Mouse (Mus musculus): Measurements from ENCODE around the gene Gm21987. TPM values are rescaled to one million over a fixed set of nuclear protein-coding genes. Genes with fewer than 3 reads are reported as not detected.
A peak's percentile ranks its signal among the peaks of the same experiment; 100 is the strongest.
"Not testable (repeated sequence)": the region's sequence is repeated elsewhere in the genome, so short reads cannot be mapped to it uniquely, and the experiment has no call there.

The Gm21987 gene
- polyA plus RNA-seq, 1 experiment from 2014 or later, result 5.1 TPM

DNA sequence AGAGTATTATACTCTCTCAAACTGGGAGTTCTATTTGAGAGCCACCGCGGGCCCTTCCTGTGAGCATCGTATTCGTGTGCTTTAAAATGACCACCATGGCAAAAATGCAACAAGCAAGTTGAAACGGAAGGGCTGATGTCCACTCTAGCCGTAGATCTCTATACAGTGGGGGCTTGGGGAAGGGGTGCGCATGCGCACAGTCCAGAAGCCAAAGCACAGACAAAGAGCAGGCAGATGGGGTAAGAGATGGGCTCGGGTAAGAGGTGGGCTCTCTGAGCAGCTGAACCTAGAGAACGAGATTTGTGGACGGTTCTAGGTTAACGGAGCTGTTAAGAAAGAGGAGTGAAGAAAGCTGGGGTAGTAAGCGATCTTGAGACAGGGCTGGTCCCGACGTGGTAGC, 22.5 kb upstream of the Gm21987 start:
- no peak overlapping the region for H3K27ac ChIP-seq (replicated peaks)
- no peak overlapping the region for H3K4me3 ChIP-seq
- 88% methylated on average over 15 of the region's 15 CpGs for WGBS
- no peaks in the 10 kb centered on the region for H3K36me3 ChIP-seq
- no peak overlapping the region for H3K9ac ChIP-seq
- no peak for ATAC-seq (ENCODE audit: extremely low read depth, insufficient number of reproducible peaks, low FRiP score, low TSS enrichment)
- H3K4me2 ChIP-seq, result no peak overlapping the region
- no peaks in the 10 kb centered on the region for H3K4me1 ChIP-seq
- peaks cover 1% of the 10 kb centered on the region; the same call in 1 of the 2 replicates for H3K9me3 ChIP-seq
- no peaks in the 10 kb centered on the region for H3K27me3 ChIP-seq (replicated peaks)

DNA sequence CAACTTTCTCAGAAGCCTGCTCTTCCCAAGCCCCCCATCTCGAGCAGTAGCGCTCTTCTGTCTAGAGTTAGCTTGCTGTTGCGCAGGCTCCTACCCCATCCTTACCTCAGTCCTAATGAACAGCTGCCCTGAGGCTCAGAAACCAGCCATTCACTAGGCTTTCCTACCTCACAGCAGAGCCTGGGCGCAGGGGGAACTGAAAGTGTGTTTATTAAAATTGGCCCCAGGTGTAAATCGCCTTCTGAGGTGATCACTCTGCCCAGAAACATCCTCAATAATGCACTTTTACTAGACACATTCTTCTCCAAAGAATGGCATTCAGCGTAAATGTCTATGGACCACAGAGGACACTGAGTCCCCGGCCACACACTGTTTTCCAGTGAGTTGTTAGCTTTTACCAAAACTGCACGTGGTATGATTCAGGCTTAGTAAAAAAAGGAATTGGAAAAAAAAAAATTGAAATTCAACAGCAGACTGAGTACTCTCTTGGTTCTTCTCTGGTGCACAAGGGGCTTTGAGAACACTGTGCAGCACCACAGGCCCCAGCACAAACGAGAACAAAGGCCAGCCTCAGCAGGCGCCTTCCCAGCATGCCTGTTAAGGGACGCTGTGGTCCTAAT, 20.0 kb upstream of the Gm21987 start:
- no peak overlapping the region for H3K4me3 ChIP-seq
- no peak overlapping the region for H3K27ac ChIP-seq (replicated peaks)
- 81% methylated on average over 11 of the region's 11 CpGs for WGBS
- H3K4me1 ChIP-seq, result no peaks in the 10 kb centered on the region
- no peak for ATAC-seq (ENCODE audit: extremely low read depth, insufficient number of reproducible peaks, low FRiP score, low TSS enrichment)
- no peak overlapping the region for H3K4me2 ChIP-seq
- peaks cover 2% of the 10 kb centered on the region; the same call in 1 of the 2 replicates for H3K9me3 ChIP-seq
- H3K36me3 ChIP-seq, result no peaks in the 10 kb centered on the region
- no peaks in the 10 kb centered on the region for H3K27me3 ChIP-seq (replicated peaks)
- H3K9ac ChIP-seq, result no peak overlapping the region

DNA sequence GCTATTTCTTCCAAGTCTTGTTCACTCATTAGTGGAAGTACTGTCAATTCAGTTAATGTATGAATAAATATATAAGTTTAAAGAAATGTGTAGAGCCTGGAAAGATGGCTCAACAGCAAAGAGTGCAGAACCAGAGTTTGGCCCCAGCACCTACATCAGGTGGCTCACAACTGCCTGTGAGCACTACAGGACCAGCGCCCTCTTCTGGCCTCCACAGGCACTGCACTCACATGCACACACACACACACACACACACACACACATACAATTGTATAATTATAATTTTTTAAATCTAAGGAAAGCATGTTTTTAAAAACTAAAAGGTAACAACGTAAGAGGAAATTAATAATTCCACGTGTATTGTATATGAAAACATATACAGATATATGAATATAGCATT, 17.5 kb upstream of the Gm21987 start:
- no peak for ATAC-seq (ENCODE audit: extremely low read depth, insufficient number of reproducible peaks, low FRiP score, low TSS enrichment)
- WGBS, result 82% methylated on average over 3 of the region's 3 CpGs
- H3K4me2 ChIP-seq, result no peak overlapping the region
- H3K4me1 ChIP-seq, result no peaks in the 10 kb centered on the region
- peaks cover 2% of the 10 kb centered on the region; the same call in 1 of the 2 replicates for H3K9me3 ChIP-seq
- H3K9ac ChIP-seq, result no peak overlapping the region
- no peak overlapping the region for H3K4me3 ChIP-seq
- no peaks in the 10 kb centered on the region for H3K27me3 ChIP-seq (replicated peaks)
- H3K36me3 ChIP-seq, result no peaks in the 10 kb centered on the region
- H3K27ac ChIP-seq (replicated peaks), result no peak overlapping the region

DNA sequence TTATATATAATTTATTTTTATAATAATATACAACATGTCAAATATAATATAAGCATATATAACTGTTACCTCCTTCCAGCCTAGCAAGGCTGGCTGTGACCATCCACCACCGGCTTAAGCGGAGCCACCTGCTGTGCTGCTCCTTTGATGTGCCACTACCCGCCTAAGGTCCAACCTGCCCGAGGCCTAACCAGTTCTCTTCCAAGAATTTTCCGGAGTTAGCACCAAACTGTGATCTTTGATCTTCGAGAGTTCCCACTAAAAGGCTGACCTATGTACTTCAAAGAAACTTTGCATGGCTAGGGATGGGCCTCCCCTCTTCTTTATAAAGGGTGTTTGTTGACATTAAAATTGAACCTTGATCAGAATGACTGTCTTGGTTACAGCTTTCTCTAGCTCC, 12.4 kb upstream of the Gm21987 start:
- Histone ChIP-seq H3K4me1 (no peaks in the 10 kb centered on the region), H3K9ac (no peak overlapping the region), H3K4me3 (no peak overlapping the region), H3K27ac (replicated peaks) (no peak overlapping the region), H3K27me3 (replicated peaks) (no peaks in the 10 kb centered on the region), H3K4me2 (no peak overlapping the region), H3K9me3 (peaks cover under 1% of the 10 kb centered on the region; the same call in 1 of the 2 replicates), H3K36me3 (no peaks in the 10 kb centered on the region)
- 42% methylated on average over 6 of the region's 6 CpGs for WGBS
- no peak for ATAC-seq (ENCODE audit: extremely low read depth, insufficient number of reproducible peaks, low FRiP score, low TSS enrichment)

DNA sequence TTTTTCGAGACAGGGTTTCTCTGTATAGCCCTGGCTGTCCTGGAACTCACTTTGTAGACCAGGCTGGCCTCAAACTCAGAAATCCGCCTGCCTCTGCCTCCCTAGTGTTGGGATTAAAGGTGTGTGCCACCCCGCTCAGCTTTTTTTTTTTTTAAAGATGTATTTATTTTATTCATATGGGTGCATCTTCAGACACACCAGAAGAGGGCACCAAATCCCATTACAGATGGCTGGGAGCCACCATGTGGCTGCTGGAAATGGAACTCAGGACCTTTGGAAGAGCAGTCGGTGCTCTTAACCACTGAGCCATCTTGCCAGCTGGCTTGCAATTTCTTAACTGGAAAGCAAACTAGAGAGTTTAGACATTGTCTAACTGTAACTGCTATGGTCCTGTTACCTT, 8.8 kb upstream of the Gm21987 start:
- not testable (repeated sequence) for H3K36me3 ChIP-seq; H3K9me3 ChIP-seq; H3K4me3 ChIP-seq; H3K27ac ChIP-seq (replicated peaks); H3K4me1 ChIP-seq; ATAC-seq (ENCODE audit: extremely low read depth, insufficient number of reproducible peaks, low FRiP score, low TSS enrichment); H3K27me3 ChIP-seq (replicated peaks); H3K9ac ChIP-seq; H3K4me2 ChIP-seq
- 83% methylated on average over 4 of the region's 4 CpGs for WGBS

DNA sequence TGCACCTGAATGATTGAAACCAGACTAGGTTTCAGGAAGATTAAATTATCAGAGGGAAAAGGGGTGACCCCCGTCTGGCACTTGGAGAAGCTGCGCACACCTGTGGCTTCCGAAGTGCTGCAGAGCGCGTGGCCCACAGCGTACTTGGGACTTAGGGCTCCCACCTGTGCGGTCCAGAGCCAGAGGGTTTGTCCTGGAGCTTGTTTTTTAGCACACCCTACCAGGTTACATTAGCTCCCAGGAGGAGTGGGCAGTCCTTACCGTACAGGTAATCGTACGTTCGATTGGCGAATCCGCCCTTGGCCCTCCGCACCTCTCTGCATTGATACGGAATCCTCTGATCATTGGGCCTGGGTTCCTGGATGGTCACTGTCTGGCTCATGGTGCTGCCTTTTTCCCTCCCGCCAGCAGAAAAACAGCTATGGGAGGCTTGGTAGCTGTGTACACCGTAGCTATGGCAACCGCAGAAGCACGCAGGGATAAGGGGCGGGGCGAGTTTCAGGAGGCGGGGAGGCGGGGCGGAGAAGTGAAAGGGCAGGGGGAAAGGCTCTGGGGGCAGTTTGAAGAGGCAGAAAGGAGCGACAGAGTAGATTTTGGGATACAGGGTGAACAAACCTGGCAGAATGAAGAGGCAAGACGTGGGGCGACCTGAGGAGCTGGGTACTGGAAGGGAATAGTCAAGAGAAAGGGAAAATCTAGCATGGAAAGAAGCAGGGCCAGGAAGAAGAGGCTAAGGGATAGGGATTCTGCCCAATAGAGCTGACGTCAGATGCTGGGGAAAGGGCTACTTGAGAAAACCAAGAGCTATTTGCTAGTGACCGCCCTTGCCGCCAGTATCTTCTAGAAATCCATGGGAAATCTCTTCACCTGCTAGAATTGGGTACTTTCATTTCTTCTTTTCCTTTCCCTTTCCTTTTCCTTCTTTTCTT, 5.2 kb upstream of the Gm21987 start, which contains the start of gene Maats1:
TSS of gene Maats1 (minus strand) at position 748 of the 929 bp plus-strand sequence.
- Histone ChIP-seq H3K9me3 (0 out of 2 replicates have a peak, but pooled peaks cover 5% of the 10 kb centered on the region), H3K36me3 (no peaks in the 10 kb centered on the region), H3K27me3 (replicated peaks) (no peaks in the 10 kb centered on the region), H3K4me3 (peak within 1 kb of the TSS; percentile 49), H3K4me2 (peak within 1 kb of the TSS; percentile 78), H3K4me1 (peaks cover 28% of the 10 kb centered on the region), H3K9ac (peak within 1 kb of the TSS; percentile 73), H3K27ac (replicated peaks) (0 out of 2 replicates have a peak within 1 kb of the TSS, but pooled peaks have one; percentile 5)
- ATAC-seq (ENCODE audit: extremely low read depth, insufficient number of reproducible peaks, low FRiP score, low TSS enrichment), result peak; percentile 73; the same call in 1 of the 2 replicates
- WGBS, result 11% methylated on average over 30 of the region's 30 CpGs

DNA sequence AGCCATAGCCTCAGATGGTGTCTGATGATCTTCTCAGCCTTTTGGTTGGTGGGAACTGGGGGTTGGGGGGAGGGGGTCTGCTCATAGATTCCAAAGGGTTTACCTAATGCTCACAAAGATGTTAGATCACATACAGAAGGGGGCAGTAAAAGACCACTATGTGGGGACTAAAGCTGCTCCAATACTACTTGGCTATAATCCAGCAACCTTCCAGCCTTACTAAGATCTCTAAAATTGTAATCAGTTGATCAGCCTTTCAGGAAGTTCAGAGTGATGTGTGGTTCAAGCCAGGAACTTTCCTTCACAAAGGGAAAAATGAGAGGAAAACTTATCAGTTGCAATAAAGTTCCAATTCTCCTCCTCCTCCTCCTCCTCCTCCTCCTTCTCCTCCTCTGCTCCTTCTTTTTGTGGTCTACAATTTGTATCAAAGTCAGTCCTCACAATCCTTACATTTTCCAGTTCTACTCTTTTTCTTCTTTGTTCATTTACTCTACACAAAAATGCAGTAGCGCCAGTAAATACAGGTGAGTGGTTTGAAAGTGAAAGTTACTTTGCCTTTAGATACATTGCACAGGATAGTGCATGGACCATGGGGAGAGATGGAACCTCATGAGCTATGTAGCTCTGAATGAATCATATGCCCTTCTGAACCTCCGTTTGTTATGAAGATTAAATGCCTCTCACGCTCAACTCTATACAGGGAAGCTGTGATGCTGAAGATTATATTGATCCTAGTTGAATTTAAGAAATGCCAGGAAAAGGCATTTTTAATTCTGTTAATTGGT, 1.7 kb upstream of the Gm21987 start:
- Histone ChIP-seq H3K27me3 (replicated peaks) (no peaks in the 10 kb centered on the region), H3K9me3 (0 out of 2 replicates have a peak, but pooled peaks cover 4% of the 10 kb centered on the region), H3K4me3 (no peak overlapping the region), H3K36me3 (peaks cover 13% of the 10 kb centered on the region), H3K27ac (replicated peaks) (0 out of 2 replicates have a peak overlapping the region, but pooled peaks have one; percentile 10), H3K4me2 (peak overlapping the region; percentile 12; the same call in 1 of the 2 replicates), H3K4me1 (peaks cover 54% of the 10 kb centered on the region), H3K9ac (peak overlapping the region; percentile 33; the same call in 1 of the 2 replicates)
- no peak for ATAC-seq (ENCODE audit: extremely low read depth, insufficient number of reproducible peaks, low FRiP score, low TSS enrichment)
- WGBS, result 58% methylated on average over 3 of the region's 3 CpGs

DNA sequence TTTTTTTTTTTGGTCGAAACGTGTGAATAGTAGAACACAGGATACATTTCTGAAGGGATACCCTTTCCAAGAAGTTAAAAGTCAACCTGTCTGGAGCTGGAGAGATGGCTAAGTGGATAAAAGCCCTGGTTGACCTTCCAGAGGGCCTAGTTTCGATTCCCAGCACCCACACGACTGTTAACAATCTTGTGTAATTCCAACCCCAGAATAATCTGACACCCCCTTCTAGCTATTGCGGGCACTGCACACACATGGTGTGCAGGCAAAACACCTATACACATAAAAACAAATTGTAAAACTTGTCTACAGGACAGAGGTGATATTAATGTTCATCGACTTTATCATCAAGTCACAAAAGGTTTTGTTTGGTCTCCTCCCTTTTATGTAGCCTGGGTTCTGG, 748 bp downstream of the Gm21987 start:
- peaks cover 35% of the 10 kb centered on the region for H3K36me3 ChIP-seq
- no peaks in the 10 kb centered on the region for H3K27me3 ChIP-seq (replicated peaks)
- H3K9me3 ChIP-seq, result no peaks in the 10 kb centered on the region
- H3K27ac ChIP-seq (replicated peaks), result peak overlapping the region; percentile 95
- peak overlapping the region; percentile 96 for H3K9ac ChIP-seq
- H3K4me3 ChIP-seq, result peak overlapping the region; percentile 84
- peak overlapping the region; percentile 80 for H3K4me2 ChIP-seq
- ATAC-seq (ENCODE audit: extremely low read depth, insufficient number of reproducible peaks, low FRiP score, low TSS enrichment), result no peak
- H3K4me1 ChIP-seq, result peaks cover 69% of the 10 kb centered on the region
- 49% methylated on average over 6 of the region's 6 CpGs for WGBS

DNA sequence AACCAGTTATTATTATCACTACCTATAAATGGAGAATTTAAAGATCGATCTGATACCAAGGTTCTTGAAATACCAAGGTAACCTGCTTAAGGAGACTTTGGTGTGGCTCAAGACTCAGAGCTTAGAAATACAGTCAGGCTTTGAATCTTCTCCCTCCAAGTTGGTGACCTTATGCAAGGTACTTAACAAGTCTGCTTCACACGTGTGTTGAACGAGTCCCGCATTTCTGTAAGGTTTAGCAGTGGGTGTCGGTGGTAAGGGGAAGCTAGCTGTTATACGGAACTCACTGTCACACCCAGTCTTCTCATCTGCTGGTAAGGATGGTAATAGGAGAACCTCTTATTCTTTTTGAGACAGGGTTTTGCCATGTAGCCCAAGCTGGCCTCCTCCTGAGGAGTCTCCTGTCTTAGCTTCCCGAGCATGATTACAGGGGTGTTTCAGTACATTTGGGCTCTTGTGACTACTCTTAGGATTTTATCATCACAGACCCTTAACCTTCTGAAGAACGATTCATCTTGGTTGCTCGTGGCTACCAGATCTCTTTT, 1.4 kb downstream of the Gm21987 start:
- Histone ChIP-seq H3K4me2 (peak overlapping the region; percentile 80), H3K27me3 (replicated peaks) (no peaks in the 10 kb centered on the region), H3K27ac (replicated peaks) (no peak overlapping the region), H3K36me3 (peaks cover 35% of the 10 kb centered on the region), H3K4me1 (peaks cover 72% of the 10 kb centered on the region), H3K4me3 (peak overlapping the region; percentile 84), H3K9ac (peak overlapping the region; percentile 34), H3K9me3 (no peaks in the 10 kb centered on the region)
- no peak for ATAC-seq (ENCODE audit: extremely low read depth, insufficient number of reproducible peaks, low FRiP score, low TSS enrichment)
- 62% methylated on average over 9 of the region's 9 CpGs for WGBS

DNA sequence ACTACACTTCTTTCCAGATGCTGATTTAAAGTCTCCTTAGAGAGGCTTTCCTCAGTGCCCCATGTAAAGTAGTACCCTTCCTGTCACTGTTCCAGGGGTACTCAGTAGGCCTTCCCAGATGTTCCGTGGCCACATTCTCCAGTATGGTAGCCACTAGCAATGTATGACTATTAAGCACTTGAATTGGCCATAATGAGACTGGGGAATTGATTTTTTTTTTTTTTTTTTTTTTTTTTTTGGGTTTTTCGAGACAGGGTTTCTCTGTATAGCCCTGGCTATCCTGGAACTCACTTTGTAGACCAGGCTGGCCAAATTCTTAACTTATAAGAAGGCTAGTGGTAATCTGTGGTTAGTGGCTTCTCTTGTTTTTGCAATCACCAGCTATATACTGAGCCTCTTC, 3.0 kb downstream of the Gm21987 start:
- Histone ChIP-seq H3K4me2 (peak overlapping the region; percentile 44; the same call in 1 of the 2 replicates), H3K27ac (replicated peaks) (peak overlapping the region; percentile 89), H3K4me1 (peaks cover 82% of the 10 kb centered on the region), H3K9me3 (no peaks in the 10 kb centered on the region), H3K4me3 (0 out of 2 replicates have a peak overlapping the region, but pooled peaks have one; percentile 13), H3K36me3 (peaks cover 44% of the 10 kb centered on the region), H3K27me3 (replicated peaks) (no peaks in the 10 kb centered on the region), H3K9ac (0 out of 2 replicates have a peak overlapping the region, but pooled peaks have one; percentile 40)
- no peak for ATAC-seq (ENCODE audit: extremely low read depth, insufficient number of reproducible peaks, low FRiP score, low TSS enrichment)
- WGBS, result 88% methylated on average over 2 of the region's 2 CpGs
